Mouse (Mus musculus) embryo, embryonic 10.5 days (tissue): ENCODE results near the gene Osm.
A peak's percentile ranks its signal among the peaks of the same experiment; 100 is the strongest.

ENCODE experiments used
- DNase-seq: peaks from one replicate; pipeline ENCODE4 v3.0.0-alpha.2; 2015; ENCODE audit warnings: low spot score

Osm gene

GRCm38 (mm10) chr11:4215061-4215460 is 21.2 kb upstream of the Osm start:
- no peak for DNase-seq

GRCm38 (mm10) chr11:4216248-4217000 is 19.8 kb upstream of the Osm start:
- DNase-seq: no peak

GRCm38 (mm10) chr11:4217914-4218629 is 18.1 kb upstream of the Osm start, which contains the start of gene Castor1:
TSS of gene Castor1 (plus strand) at chr11:4218225.
- DNase-seq: peak; percentile 91

- no peak for DNase-seq
Measured at GRCm38 (mm10) chr11:4218637-4219036, 17.6 kb upstream of the Osm start.

- peak; percentile 76 for DNase-seq
Measured at GRCm38 (mm10) chr11:4219317-4219751, 16.9 kb upstream of the Osm start.

GRCm38 (mm10) chr11:4219908-4220307 is 16.3 kb upstream of the Osm start:
- DNase-seq: no peak

GRCm38 (mm10) chr11:4220443-4221400 is 15.5 kb upstream of the Osm start:
- DNase-seq: peak; percentile 80

GRCm38 (mm10) chr11:4222046-4222950 is 13.9 kb upstream of the Osm start:
- no peak for DNase-seq

GRCm38 (mm10) chr11:4223393-4224188 is 12.6 kb upstream of the Osm start:
- DNase-seq: no peak

- no peak for DNase-seq
Measured at GRCm38 (mm10) chr11:4224223-4224622, 12.0 kb upstream of the Osm start.

GRCm38 (mm10) chr11:4226569-4227325 is 9.5 kb upstream of the Osm start:
- DNase-seq: no peak

- DNase-seq: no peak
Measured at GRCm38 (mm10) chr11:4228463-4228862, 7.8 kb upstream of the Osm start.

GRCm38 (mm10) chr11:4229841-4230240 is 6.4 kb upstream of the Osm start:
- no peak for DNase-seq

GRCm38 (mm10) chr11:4231435-4231834 is 4.8 kb upstream of the Osm start:
- no peak for DNase-seq

GRCm38 (mm10) chr11:4232644-4233043 is 3.6 kb upstream of the Osm start:
- no peak for DNase-seq

GRCm38 (mm10) chr11:4235052-4235655 is 1.1 kb upstream of the Osm start:
- no peak for DNase-seq

GRCm38 (mm10) chr11:4236546-4237067 is 387 bp downstream of the Osm start:
- no peak for DNase-seq

GRCm38 (mm10) chr11:4237389-4237912 is 1.2 kb downstream of the Osm start:
- no peak for DNase-seq

GRCm38 (mm10) chr11:4238167-4238566 is 1.9 kb downstream of the Osm start:
- DNase-seq: no peak
